Mouse (Mus musculus) splenic B cell, adult 2 months (primary cell): ENCODE results near the gene Atg4c.

Experiments used
- DNase-seq: peaks from one replicate; pipeline ENCODE4 v3.0.0-alpha.2; 2011; ENCODE audit warnings: low read depth, low spot score
- H3K27me3 ChIP-seq: 2 replicates; pipeline ENCODE4 v1.6.1; 2012; ENCODE audit warnings: mild to moderate bottlenecking, low read length, moderate library complexity, mixed read lengths; ENCODE audit not compliant: control insufficient read depth, poor library complexity, insufficient read depth, severe bottlenecking
- H3K36me3 ChIP-seq: 2 replicates; pipeline ENCODE4 v1.6.1; 2012; ENCODE audit warnings: mild to moderate bottlenecking, low read length, moderate library complexity, mixed read lengths; ENCODE audit not compliant: control insufficient read depth, poor library complexity, insufficient read depth, severe bottlenecking

Atg4c gene

GRCm38 (mm10) chr4:99193810-99194582 is at the start of gene Atg4c:
Gene Atg4c, plus strand, starts transcription at chr4:99193934.
- no peaks in the 10 kb centered on the region for H3K27me3 ChIP-seq
- DNase-seq: peak; percentile 79
- H3K36me3 ChIP-seq: no peaks in the 10 kb centered on the region

DNA sequence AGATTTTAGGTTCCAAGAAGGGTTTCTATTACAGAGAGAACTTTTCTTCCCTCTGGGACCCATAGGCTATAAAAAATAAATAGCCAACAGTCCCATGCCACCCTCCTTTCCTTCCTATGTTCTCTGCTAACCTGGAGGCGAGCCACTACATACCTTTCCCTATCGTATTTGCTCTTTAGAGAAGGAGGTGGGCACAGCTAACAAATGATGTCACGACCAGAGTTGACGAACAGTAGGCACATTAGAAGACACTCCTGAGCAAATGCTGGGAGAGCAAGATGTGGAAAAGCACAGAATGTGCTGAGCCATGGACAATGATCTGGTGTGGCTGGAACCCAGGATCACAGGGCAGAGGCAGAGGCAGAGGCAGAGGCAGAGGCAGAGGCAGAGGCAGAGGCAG is 42.3 kb upstream of the Atg4c start:
- DNase-seq: no peak

DNA sequence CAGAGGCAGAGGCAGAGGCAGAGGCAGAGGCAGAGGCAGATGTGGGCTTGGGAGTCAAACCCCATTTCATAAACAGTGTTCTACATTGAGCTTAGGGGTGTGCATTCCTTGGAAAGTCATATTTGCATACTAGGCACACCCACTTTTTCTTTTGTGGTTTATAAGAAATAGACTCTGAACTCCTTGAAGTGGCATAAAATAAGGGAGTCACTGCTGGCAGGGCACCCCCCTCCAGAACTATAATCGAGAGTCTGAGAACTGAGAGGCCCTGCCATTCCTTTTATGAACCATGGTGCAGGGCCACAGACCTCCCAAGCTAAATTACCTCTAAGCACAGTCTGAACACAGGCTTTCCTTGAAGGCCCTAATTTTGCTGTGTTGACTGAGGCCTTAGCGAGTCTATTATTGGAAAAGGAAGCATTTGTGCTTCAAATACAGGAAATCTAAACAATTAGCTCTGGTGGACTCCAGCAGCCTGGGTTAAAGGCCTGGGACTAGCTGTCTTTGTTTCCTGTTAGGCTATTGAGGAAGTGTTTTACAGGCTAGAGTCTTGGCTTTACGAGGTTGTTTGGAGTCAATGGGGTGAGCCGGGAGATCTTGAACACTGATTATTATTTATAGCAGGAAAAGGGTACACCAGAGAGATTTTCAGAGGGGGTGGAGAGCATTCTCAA is 41.7 kb upstream of the Atg4c start:
- H3K27me3 ChIP-seq: no peaks in the 10 kb centered on the region
- no peak for DNase-seq
- H3K36me3 ChIP-seq: no peaks in the 10 kb centered on the region

More for the DNA sequence above, 42.3 kb upstream of the Atg4c start:
- H3K36me3 ChIP-seq: no peaks in the 10 kb centered on the region
- no peaks in the 10 kb centered on the region for H3K27me3 ChIP-seq

GRCm38 (mm10) chr4:99156641-99157307 is 37.0 kb upstream of the Atg4c start:
- Histone ChIP-seq H3K36me3 (no peaks in the 10 kb centered on the region), H3K27me3 (no peaks in the 10 kb centered on the region)
- no peak for DNase-seq

- DNase-seq: no peak
- Histone ChIP-seq H3K36me3 (no peaks in the 10 kb centered on the region), H3K27me3 (no peaks in the 10 kb centered on the region)
These were observed 35.2 kb upstream of the Atg4c start for GRCm38 (mm10) chr4:99158495-99158894.

DNA sequence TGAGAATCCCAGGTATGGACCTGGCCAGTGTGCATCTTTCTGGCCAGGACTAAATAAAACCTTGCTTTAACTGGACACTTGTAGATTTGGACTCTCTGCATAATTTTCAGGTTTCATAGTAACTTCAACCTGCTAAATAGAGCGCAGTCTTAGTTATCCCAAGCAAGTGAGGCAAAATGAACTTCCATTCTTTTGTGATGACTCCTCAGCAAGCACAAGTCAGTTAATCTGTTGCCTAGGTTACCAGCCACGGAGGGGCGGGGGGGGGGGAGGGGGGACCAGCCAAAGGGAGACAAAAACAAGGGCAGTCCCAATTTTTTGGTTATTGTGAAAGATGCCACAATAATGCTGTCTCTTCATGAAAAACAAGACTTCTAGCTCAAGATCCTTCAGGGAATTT is 33.3 kb upstream of the Atg4c start:
- H3K27me3 ChIP-seq: no peaks in the 10 kb centered on the region
- no peaks in the 10 kb centered on the region for H3K36me3 ChIP-seq
- no peak for DNase-seq

DNA sequence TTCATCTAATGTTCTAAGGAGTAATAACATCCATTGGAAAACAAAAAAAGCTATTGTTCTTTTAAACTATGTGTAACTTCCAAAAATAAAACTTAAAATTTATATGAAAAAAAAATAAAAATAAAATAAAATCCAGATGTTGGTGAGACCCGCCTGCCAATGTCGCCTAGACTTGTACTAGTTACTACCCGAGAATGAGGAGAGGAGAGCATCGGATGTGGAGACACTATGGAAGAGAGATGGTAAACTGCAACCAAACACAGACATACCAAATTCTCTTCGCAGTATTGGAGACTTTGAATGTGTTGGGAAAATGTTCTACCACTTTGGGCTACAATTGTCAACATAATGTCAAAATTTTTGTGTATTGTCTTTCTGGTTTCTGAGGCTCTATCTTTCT is 32.8 kb upstream of the Atg4c start:
- H3K36me3 ChIP-seq: no peaks in the 10 kb centered on the region
- DNase-seq: no peak

DNA sequence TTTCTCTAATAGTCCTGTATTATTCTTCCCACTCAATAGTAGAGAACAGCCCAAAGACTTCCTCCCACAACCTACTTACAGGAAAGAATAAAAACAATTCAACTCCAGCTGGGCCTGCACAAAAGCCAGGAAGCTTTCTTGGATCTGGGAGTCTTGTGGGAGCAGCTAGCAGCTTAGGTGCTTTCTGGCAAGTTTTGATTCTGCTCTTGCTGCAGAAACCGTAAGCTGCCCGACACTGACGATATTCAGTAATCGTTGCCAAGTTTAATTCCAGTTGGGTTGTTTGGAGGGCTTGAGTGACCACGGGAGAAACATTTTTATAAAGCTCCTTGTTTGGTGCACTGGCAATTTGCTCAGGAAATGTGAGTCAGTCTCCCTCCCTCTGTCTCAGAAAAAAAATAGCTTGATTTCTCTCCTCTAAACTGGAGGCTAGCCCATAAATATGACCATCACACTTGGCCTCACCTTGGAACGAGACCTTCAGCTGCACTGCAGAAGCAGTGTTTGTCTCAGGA is 32.2 kb upstream of the Atg4c start:
- H3K36me3 ChIP-seq: no peaks in the 10 kb centered on the region
- no peak for DNase-seq
- no peaks in the 10 kb centered on the region for H3K27me3 ChIP-seq

More for the DNA sequence above, 32.8 kb upstream of the Atg4c start:
- no peaks in the 10 kb centered on the region for H3K27me3 ChIP-seq

DNA sequence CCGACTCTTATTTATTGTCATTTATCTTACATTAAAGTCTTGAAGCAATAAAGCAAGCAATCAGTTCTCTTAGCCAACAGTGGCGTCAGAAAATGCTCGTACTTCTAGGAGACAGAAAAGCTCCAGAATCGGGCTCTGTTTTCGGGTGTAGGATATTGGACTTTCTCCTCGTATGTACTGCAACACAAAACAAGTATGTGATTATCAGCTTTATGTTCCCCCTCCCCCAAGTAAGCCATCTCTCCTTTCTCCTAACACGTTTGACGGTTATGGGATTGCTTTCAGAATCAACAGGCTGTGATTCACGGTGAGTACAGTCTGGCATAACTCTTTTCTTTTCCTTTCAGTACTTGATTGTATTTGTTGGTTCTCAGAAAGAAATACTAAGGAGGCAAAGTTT is 30.7 kb upstream of the Atg4c start:
- no peaks in the 10 kb centered on the region for H3K27me3 ChIP-seq
- DNase-seq: no peak

DNA sequence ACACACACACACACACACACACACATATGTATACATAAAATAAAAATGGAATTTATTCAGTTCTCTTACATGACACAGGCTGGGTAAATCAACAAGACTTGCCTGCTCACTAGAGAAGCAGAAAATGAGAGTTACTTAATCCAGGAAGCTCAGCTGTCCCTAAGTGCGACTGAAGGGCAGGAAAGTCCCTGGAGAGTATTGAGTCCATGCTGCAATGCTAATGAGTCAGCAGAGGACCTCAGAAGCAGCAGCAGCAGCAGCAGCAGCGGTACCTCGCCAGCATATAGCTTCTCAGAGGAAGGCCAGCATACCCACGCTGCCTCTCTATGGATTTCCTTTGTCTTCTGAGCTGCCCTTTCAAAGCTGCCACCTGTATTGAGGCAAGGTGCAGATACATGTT is 30.2 kb upstream of the Atg4c start:
- Histone ChIP-seq H3K36me3 (no peaks in the 10 kb centered on the region), H3K27me3 (no peaks in the 10 kb centered on the region)
- DNase-seq: no peak

More for the DNA sequence above, 30.7 kb upstream of the Atg4c start:
- no peaks in the 10 kb centered on the region for H3K36me3 ChIP-seq

GRCm38 (mm10) chr4:99168869-99169268 is 24.9 kb upstream of the Atg4c start:
- DNase-seq: no peak
- Histone ChIP-seq H3K27me3 (no peaks in the 10 kb centered on the region), H3K36me3 (no peaks in the 10 kb centered on the region)

DNA sequence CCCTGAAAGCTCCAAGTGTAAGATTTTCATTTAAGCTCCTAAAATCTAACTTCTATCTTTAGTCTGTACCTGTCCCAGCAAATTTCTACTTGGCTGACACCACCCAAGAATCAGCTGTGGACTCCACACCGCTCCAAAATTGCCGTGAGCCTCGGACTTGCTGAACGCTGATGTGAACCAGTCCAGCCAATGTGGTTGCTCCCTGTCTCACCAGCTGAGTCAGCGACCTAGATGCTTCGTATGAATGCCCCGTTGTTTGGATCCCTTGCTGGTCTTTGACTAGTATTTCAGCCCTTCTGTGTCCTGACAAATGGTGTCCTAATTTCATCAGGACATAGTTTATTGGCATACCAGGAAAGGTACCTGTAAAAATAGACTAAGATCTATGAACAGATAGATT is 19.5 kb upstream of the Atg4c start:
- H3K27me3 ChIP-seq: no peaks in the 10 kb centered on the region
- no peak for DNase-seq
- H3K36me3 ChIP-seq: no peaks in the 10 kb centered on the region

DNA sequence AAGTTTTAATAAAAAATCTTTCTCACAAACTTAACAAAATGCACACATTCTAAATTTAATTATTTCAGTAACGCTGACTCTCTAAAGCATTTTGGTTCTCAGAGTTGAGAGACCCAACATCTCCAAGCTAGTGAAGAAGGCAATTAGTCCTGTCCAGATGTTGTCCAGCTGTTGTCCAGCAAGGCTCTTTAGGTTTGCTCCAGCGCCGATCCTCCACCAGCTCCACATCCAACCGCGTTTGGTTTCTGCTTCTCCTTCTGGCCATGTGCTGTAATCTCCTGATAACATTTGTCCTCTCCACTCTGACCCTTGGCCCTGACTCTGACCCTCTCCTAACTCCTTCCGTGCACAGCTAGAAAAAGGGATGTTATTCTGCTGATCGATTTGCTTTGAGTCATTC is 16.9 kb upstream of the Atg4c start:
- DNase-seq: no peak
- H3K27me3 ChIP-seq: no peaks in the 10 kb centered on the region
- H3K36me3 ChIP-seq: no peaks in the 10 kb centered on the region

DNA sequence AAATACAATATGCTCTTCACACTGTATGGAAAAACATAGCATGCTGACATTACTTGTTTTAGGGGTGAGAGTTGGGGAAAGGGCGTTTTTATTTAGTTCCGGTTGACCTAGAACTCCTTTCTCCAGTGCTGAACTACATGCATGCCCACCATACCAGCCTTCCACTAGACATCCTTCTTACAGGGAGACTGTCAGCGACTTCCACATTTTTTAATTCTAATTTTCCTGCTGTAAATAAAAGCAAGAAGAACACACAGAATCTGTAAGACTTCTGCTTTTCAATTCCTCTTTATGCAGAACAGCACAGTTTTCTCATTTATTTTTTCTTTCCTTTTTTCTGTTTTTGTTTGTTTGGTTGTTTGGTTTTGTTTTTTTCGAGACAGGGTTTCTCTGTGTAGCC is 16.5 kb upstream of the Atg4c start:
- H3K27me3 ChIP-seq: no peaks in the 10 kb centered on the region
- DNase-seq: no peak
- H3K36me3 ChIP-seq: no peaks in the 10 kb centered on the region

DNA sequence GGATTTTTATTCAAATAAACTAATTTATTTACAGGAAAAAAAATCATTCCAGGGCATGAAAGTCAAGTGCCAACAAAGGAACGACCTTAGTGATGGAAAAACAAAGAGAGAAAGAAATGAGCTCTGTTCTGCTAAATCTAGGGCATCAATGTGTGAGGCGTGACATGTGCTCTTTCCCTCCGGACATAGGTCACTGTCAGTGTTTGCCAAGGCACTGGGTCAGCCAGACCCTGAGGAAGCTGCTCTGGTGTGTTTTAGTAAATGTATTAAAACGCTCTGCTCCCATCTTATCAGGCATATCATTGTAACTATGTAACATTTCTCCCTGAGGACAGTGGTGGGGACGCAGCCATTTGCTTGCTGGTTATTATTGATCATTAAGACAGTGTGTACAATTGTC is 14.9 kb upstream of the Atg4c start:
- no peak for DNase-seq
- H3K27me3 ChIP-seq: no peaks in the 10 kb centered on the region
- no peaks in the 10 kb centered on the region for H3K36me3 ChIP-seq
